Mouse (Mus musculus): ENCODE results near the gene Wdr74. TPM values are rescaled to one million over a fixed set of nuclear protein-coding genes. Genes with fewer than 3 reads are reported as not detected.
"Not testable (repeated sequence)": the region's sequence is repeated elsewhere in the genome, so short reads cannot be mapped to it uniquely, and the experiment has no call there.

Wdr74 gene
- polyA plus RNA-seq, 1 experiment from 2014 or later, result 97.3 TPM

DNA sequence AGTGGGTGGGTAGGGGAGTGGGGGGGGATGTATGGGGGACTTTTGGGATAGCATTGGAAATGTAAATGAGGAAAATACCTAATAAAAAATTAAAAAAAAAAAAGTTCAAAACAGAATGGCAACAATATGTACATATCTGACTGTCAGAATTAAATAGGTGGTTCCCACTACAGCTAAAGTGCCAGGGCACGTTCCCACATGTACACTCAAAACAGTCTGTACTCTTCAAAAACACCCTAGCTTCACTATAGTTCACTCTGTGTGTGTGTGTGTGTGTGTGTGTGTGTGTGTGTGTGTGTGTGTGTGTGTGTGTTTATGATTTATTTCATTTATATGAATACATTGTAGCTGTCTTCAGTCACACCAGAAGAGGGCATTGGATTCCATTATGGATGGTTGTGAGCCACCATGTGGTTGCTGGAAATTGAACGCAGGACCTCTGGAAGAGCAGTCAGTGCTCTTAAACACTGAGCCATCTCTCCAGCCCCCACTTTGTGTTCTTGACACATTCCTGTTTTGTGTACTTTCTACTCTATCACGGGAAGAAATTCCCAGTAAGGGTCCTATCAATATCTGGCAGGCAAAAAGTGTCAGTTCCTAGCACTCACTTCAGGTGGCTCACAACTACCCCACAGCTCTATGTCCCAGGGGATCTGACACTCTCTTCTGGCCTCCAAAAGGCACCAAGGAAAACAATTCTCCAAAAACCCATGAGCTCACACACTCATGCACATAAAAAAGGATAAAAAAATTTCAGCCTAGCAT, 7.1 kb upstream of the Wdr74 start:
- peaks cover 32% of the 10 kb centered on the region for H3K36me3 ChIP-seq (ENCODE audit: control insufficient read depth, insufficient read depth, low read length)
- 47% methylated on average over 3 of the region's 3 CpGs for WGBS
- H3K27me3 ChIP-seq (ENCODE audit: control insufficient read depth, insufficient read depth, low read length); H3K4me1 ChIP-seq (ENCODE audit: control insufficient read depth, insufficient read depth, low read length); H3K4me3 ChIP-seq (ENCODE audit: low read length); H3K27ac ChIP-seq (ENCODE audit: low read depth, low read length); H3K4me2 ChIP-seq (replicated peaks; ENCODE audit: low read depth, low read length); H3K9ac ChIP-seq (ENCODE audit: low read depth, low read length); H3K9me3 ChIP-seq (ENCODE audit: control insufficient read depth, low read length); ATAC-seq (ENCODE audit: low FRiP score, low TSS enrichment): not testable (repeated sequence)

DNA sequence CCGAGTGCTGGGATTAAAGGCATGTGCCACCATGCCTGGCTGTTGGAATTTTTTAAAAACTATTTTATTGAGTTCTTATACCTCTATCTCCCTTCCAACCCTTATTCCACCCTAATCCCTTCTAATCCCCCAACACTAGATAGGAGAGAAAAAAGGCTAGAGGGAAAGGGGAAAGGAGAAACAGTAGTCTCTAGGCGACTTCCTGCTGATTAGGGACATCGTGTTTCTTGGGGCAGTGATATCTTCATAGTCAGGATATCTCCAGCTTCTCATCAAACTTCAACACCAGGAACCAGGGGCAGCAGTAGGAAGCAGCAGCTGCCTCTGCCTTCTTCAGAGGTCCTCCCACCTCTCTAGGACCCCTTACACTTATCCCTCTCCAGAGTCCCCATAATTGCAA, 1.3 kb upstream of the Wdr74 start:
- Histone ChIP-seq H3K36me3 (ENCODE audit: control insufficient read depth, insufficient read depth, low read length) (peaks cover 21% of the 10 kb centered on the region), H3K4me2 (replicated peaks; ENCODE audit: low read depth, low read length) (no peak overlapping the region), H3K27ac (ENCODE audit: low read depth, low read length) (no peak overlapping the region), H3K27me3 (ENCODE audit: control insufficient read depth, insufficient read depth, low read length) (no peaks in the 10 kb centered on the region), H3K9me3 (ENCODE audit: control insufficient read depth, low read length) (no peaks in the 10 kb centered on the region), H3K4me1 (ENCODE audit: control insufficient read depth, insufficient read depth, low read length) (peaks cover 4% of the 10 kb centered on the region; the same call in 1 of the 2 replicates), H3K4me3 (ENCODE audit: low read length) (no peak overlapping the region), H3K9ac (ENCODE audit: low read depth, low read length) (no peak overlapping the region)
- no peak for ATAC-seq (ENCODE audit: low FRiP score, low TSS enrichment)
- WGBS, result 70% methylated on average over 3 of the region's 3 CpGs

GRCm38 (mm10) chr19:8736160-8736467, 487 bp downstream of the Wdr74 start:
- peak overlapping the region; percentile 84 for H3K9ac ChIP-seq (ENCODE audit: low read depth, low read length)
- no peaks in the 10 kb centered on the region for H3K27me3 ChIP-seq (ENCODE audit: control insufficient read depth, insufficient read depth, low read length)
- peak; percentile 43; the same call in 1 of the 2 replicates for ATAC-seq (ENCODE audit: low FRiP score, low TSS enrichment)
- peak overlapping the region; percentile 80 for H3K4me3 ChIP-seq (ENCODE audit: low read length)
- H3K9me3 ChIP-seq (ENCODE audit: control insufficient read depth, low read length), result no peaks in the 10 kb centered on the region
- H3K4me2 ChIP-seq (replicated peaks; ENCODE audit: low read depth, low read length), result peak overlapping the region; percentile 77
- peaks cover 35% of the 10 kb centered on the region for H3K36me3 ChIP-seq (ENCODE audit: control insufficient read depth, insufficient read depth, low read length)
- H3K27ac ChIP-seq (ENCODE audit: low read depth, low read length), result peak overlapping the region; percentile 61
- peaks cover 7% of the 10 kb centered on the region; the same call in 1 of the 2 replicates for H3K4me1 ChIP-seq (ENCODE audit: control insufficient read depth, insufficient read depth, low read length)
- 3% methylated on average over 11 of the region's 11 CpGs for WGBS

- no peak overlapping the region for H3K4me2 ChIP-seq (replicated peaks; ENCODE audit: low read depth, low read length)
- peaks cover 17% of the 10 kb centered on the region; the same call in 1 of the 2 replicates for H3K4me1 ChIP-seq (ENCODE audit: control insufficient read depth, insufficient read depth, low read length)
- no peaks in the 10 kb centered on the region for H3K9me3 ChIP-seq (ENCODE audit: control insufficient read depth, low read length)
- no peak overlapping the region for H3K9ac ChIP-seq (ENCODE audit: low read depth, low read length)
- ATAC-seq (ENCODE audit: low FRiP score, low TSS enrichment), result no peak
- no peaks in the 10 kb centered on the region for H3K27me3 ChIP-seq (ENCODE audit: control insufficient read depth, insufficient read depth, low read length)
- H3K36me3 ChIP-seq (ENCODE audit: control insufficient read depth, insufficient read depth, low read length), result peaks cover 48% of the 10 kb centered on the region
- no peak overlapping the region for H3K27ac ChIP-seq (ENCODE audit: low read depth, low read length)
- WGBS, result 92% methylated on average over 7 of the region's 7 CpGs
- no peak overlapping the region for H3K4me3 ChIP-seq (ENCODE audit: low read length)
These were observed 3.3 kb downstream of the Wdr74 start for GRCm38 (mm10) chr19:8738911-8739310.

GRCm38 (mm10) chr19:8739646-8740045, 4.0 kb downstream of the Wdr74 start:
- H3K9ac ChIP-seq (ENCODE audit: low read depth, low read length), result no peak overlapping the region
- H3K4me3 ChIP-seq (ENCODE audit: low read length), result no peak overlapping the region
- H3K36me3 ChIP-seq (ENCODE audit: control insufficient read depth, insufficient read depth, low read length), result peaks cover 51% of the 10 kb centered on the region
- H3K4me1 ChIP-seq (ENCODE audit: control insufficient read depth, insufficient read depth, low read length), result peaks cover 17% of the 10 kb centered on the region; the same call in 1 of the 2 replicates
- H3K9me3 ChIP-seq (ENCODE audit: control insufficient read depth, low read length), result no peaks in the 10 kb centered on the region
- 94% methylated on average over 6 of the region's 6 CpGs for WGBS
- H3K27ac ChIP-seq (ENCODE audit: low read depth, low read length), result no peak overlapping the region
- no peaks in the 10 kb centered on the region for H3K27me3 ChIP-seq (ENCODE audit: control insufficient read depth, insufficient read depth, low read length)
- H3K4me2 ChIP-seq (replicated peaks; ENCODE audit: low read depth, low read length), result no peak overlapping the region
- ATAC-seq (ENCODE audit: low FRiP score, low TSS enrichment), result no peak

GRCm38 (mm10) chr19:8740603-8741002, 5.0 kb downstream of the Wdr74 start, which contains the start of gene 1700092M07Rik:
TSS of gene 1700092M07Rik (plus strand) at chr19:8740718.
- Histone ChIP-seq H3K9ac (ENCODE audit: low read depth, low read length) (peak within 1 kb of the TSS; percentile 93), H3K36me3 (ENCODE audit: control insufficient read depth, insufficient read depth, low read length) (peaks cover 61% of the 10 kb centered on the region), H3K27ac (ENCODE audit: low read depth, low read length) (peak within 1 kb of the TSS; percentile 98), H3K27me3 (ENCODE audit: control insufficient read depth, insufficient read depth, low read length) (no peaks in the 10 kb centered on the region), H3K4me2 (replicated peaks; ENCODE audit: low read depth, low read length) (peak within 1 kb of the TSS; percentile 38), H3K4me3 (ENCODE audit: low read length) (peak within 1 kb of the TSS; percentile 76), H3K9me3 (ENCODE audit: control insufficient read depth, low read length) (no peaks in the 10 kb centered on the region), H3K4me1 (ENCODE audit: control insufficient read depth, insufficient read depth, low read length) (peaks cover 17% of the 10 kb centered on the region; the same call in 1 of the 2 replicates)
- WGBS, result 61% methylated on average over 14 of the region's 14 CpGs
- ATAC-seq (ENCODE audit: low FRiP score, low TSS enrichment), result 0 out of 2 replicates have a peak, but pooled peaks have one; percentile 0

- Histone ChIP-seq H3K9me3 (ENCODE audit: control insufficient read depth, low read length) (no peaks in the 10 kb centered on the region), H3K36me3 (ENCODE audit: control insufficient read depth, insufficient read depth, low read length) (peaks cover 68% of the 10 kb centered on the region), H3K4me2 (replicated peaks; ENCODE audit: low read depth, low read length) (peak within 1 kb of the TSS; percentile 94), H3K27me3 (ENCODE audit: control insufficient read depth, insufficient read depth, low read length) (no peaks in the 10 kb centered on the region), H3K4me3 (ENCODE audit: low read length) (peak within 1 kb of the TSS; percentile 76), H3K27ac (ENCODE audit: low read depth, low read length) (peak within 1 kb of the TSS; percentile 98), H3K4me1 (ENCODE audit: control insufficient read depth, insufficient read depth, low read length) (peaks cover 17% of the 10 kb centered on the region; the same call in 1 of the 2 replicates), H3K9ac (ENCODE audit: low read depth, low read length) (peak within 1 kb of the TSS; percentile 93)
- WGBS, result under 1% methylated on average over 36 of the region's 36 CpGs
- peak; percentile 98 for ATAC-seq (ENCODE audit: low FRiP score, low TSS enrichment)
These were observed 5.7 kb downstream of the Wdr74 start, which contains the start of gene Stx5a for GRCm38 (mm10) chr19:8741243-8741869. TSS of gene Stx5a (plus strand) at chr19:8741413.

DNA sequence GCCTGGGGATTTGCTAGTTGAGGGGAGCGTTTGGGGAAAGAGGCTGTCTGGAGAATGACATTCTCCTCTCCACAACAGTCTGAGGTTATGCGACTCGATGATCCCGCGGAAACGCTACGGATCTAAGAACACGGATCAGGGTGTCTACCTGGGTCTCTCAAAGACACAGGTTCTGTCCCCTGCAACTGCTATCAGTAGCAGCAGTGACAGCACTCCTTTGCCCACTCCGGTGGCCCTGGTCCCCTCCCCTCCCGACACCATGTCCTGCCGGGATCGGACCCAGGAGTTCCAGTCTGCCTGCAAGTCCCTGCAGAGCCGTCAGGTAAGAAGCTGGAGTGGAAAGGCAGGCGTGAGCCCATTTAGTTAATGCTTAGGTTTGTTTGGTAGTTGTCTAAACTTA, 6.5 kb downstream of the Wdr74 start:
- peak overlapping the region; percentile 93 for H3K9ac ChIP-seq (ENCODE audit: low read depth, low read length)
- no peaks in the 10 kb centered on the region for H3K27me3 ChIP-seq (ENCODE audit: control insufficient read depth, insufficient read depth, low read length)
- H3K36me3 ChIP-seq (ENCODE audit: control insufficient read depth, insufficient read depth, low read length), result peaks cover 77% of the 10 kb centered on the region
- peaks cover 14% of the 10 kb centered on the region; the same call in 1 of the 2 replicates for H3K4me1 ChIP-seq (ENCODE audit: control insufficient read depth, insufficient read depth, low read length)
- WGBS, result 16% methylated on average over 14 of the region's 14 CpGs
- no peak for ATAC-seq (ENCODE audit: low FRiP score, low TSS enrichment)
- no peaks in the 10 kb centered on the region for H3K9me3 ChIP-seq (ENCODE audit: control insufficient read depth, low read length)
- peak overlapping the region; percentile 98 for H3K27ac ChIP-seq (ENCODE audit: low read depth, low read length)
- H3K4me2 ChIP-seq (replicated peaks; ENCODE audit: low read depth, low read length), result peak overlapping the region; percentile 94
- peak overlapping the region; percentile 76 for H3K4me3 ChIP-seq (ENCODE audit: low read length)

DNA sequence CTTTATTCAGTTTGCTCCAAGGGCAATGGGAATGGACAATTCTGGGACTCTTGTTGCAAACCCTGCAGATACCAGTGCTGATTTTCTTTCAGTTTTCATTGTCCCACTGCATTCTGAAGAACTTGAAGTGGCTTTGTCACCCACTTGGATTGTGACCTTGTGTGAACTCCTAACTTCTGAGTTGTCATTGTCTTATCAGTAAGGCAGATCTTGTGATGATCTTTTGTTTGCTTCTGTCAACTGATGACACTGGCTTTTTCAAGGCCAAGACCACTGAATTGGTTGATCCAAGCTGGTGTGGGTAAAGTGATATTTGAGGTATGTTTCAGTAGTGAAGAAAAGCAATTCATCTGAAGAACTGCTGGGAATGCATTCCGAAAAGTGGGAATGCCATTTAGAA, 9.8 kb downstream of the Wdr74 start:
- H3K4me2 ChIP-seq (replicated peaks; ENCODE audit: low read depth, low read length), result no peak overlapping the region
- ATAC-seq (ENCODE audit: low FRiP score, low TSS enrichment), result no peak
- no peak overlapping the region for H3K4me3 ChIP-seq (ENCODE audit: low read length)
- WGBS, result 90% methylated on average over 1 of the region's 1 CpGs
- H3K4me1 ChIP-seq (ENCODE audit: control insufficient read depth, insufficient read depth, low read length), result peaks cover 11% of the 10 kb centered on the region; the same call in 1 of the 2 replicates
- no peaks in the 10 kb centered on the region for H3K9me3 ChIP-seq (ENCODE audit: control insufficient read depth, low read length)
- no peak overlapping the region for H3K9ac ChIP-seq (ENCODE audit: low read depth, low read length)
- no peak overlapping the region for H3K27ac ChIP-seq (ENCODE audit: low read depth, low read length)
- H3K27me3 ChIP-seq (ENCODE audit: control insufficient read depth, insufficient read depth, low read length), result no peaks in the 10 kb centered on the region
- peaks cover 77% of the 10 kb centered on the region for H3K36me3 ChIP-seq (ENCODE audit: control insufficient read depth, insufficient read depth, low read length)

All from kidney, embryonic 14.5 days (tissue).